Mouse (Mus musculus): ENCODE results near the gene Tmem158. TPM values are rescaled to one million over a fixed set of nuclear protein-coding genes. Genes with fewer than 3 reads are reported as not detected.

The Tmem158 gene
- total RNA-seq, 2 experiments from 2014 or later, result 0.85 TPM; not detected in 1

Other genes starting within 250 kb of the Tmem158 start
- gene Tmem42, start 239.4 kb downstream of the Tmem158 start, total RNA-seq (2014; fragmentation: Nextera tagmentation), result 4.0 and 16.1 TPM in 2 replicates
- 5.4 and 9.2 TPM in 2 replicates for gene Tmem42, start 239.4 kb downstream of the Tmem158 start, total RNA-seq (2017)
- gene Tgm4, start 226.0 kb downstream of the Tmem158 start, total RNA-seq (2014; fragmentation: Nextera tagmentation), result 0.62 TPM in 1 of 2 replicates, not detected in the other
- gene Tgm4, start 226.0 kb downstream of the Tmem158 start, total RNA-seq (2017), result 0.42 and 1.4 TPM in 2 replicates
- gene Zdhhc3, start 147.6 kb downstream of the Tmem158 start, total RNA-seq (2014; fragmentation: Nextera tagmentation), result 53.0 and 65.0 TPM in 2 replicates
- gene Zdhhc3, start 147.6 kb downstream of the Tmem158 start, total RNA-seq (2017), result 31.2 and 37.7 TPM in 2 replicates
- gene Exosc7, start 147.5 kb downstream of the Tmem158 start, total RNA-seq (2014; fragmentation: Nextera tagmentation), result 104 and 111 TPM in 2 replicates
- gene Exosc7, start 147.5 kb downstream of the Tmem158 start, total RNA-seq (2017), result 108 and 123 TPM in 2 replicates
- not detected in 2 replicates for gene Clec3b, start 109.8 kb downstream of the Tmem158 start, total RNA-seq (2014; fragmentation: Nextera tagmentation)
- not detected in 2 replicates for gene Clec3b, start 109.8 kb downstream of the Tmem158 start, total RNA-seq (2017)
- gene Cdcp1, start 44.7 kb downstream of the Tmem158 start, total RNA-seq (2014; fragmentation: Nextera tagmentation), result 0.57 and 1.2 TPM in 2 replicates
- 0.38 and 0.72 TPM in 2 replicates for gene Cdcp1, start 44.7 kb downstream of the Tmem158 start, total RNA-seq (2017)
- gene Lars2, start 106.2 kb upstream of the Tmem158 start, total RNA-seq (2014; fragmentation: Nextera tagmentation), result 9,051 and 22,399 TPM in 2 replicates
- 83.4 and 123 TPM in 2 replicates for gene Lars2, start 106.2 kb upstream of the Tmem158 start, total RNA-seq (2017)
- 40.2 and 42.1 TPM in 2 replicates for gene Limd1, start 217.9 kb upstream of the Tmem158 start, total RNA-seq (2014; fragmentation: Nextera tagmentation)
- 24.7 and 26.4 TPM in 2 replicates for gene Limd1, start 217.9 kb upstream of the Tmem158 start, total RNA-seq (2017)